Mouse (Mus musculus) cerebellum, adult (tissue): ENCODE data around the gene Mrpl24.

Source experiments
- ATAC-seq: cut with Nextera tagmentation; 2 replicates; pipeline ENCODE4 v1.9.2; 2017; ENCODE audit warnings: mild to moderate bottlenecking, moderate library complexity, mixed read lengths; ENCODE audit not compliant: insufficient number of reproducible peaks, low FRiP score, low TSS enrichment

The Mrpl24 gene

DNA sequence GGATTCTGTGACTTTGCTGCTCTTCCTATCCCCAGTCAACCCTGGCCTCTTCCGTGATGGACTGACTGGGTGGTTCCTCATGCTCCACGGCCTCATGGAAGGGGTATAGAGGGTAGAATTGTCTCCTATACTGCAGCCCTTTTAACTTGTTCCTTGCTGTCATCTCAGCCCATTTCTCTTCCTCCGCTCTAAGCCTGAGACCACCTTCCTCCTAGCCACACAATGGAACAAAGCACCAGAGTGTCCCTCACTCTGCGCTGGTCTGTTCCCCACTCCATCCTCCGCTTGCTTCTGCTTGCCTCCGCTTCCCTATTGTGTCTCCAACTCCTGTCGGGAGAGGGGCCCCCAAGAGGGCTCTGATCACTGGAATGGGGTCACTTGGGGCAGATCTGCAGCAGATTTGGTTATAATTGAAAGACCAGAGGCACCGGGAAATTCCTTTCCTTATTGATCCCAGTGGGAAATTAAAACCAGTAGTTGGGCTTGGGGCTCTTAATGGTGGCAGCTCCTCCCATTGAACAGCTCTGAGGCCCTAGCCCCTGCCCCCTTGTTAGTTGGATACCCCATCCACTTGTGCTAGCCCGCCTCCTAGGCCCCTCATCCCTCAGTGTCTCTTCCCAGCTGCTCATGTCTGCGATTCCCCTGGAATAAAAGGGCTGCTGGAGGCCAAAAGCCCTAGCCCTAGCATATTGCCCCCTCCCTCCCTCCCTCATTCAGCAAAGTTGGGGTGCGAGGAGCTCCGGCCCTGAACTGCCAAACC, 26.7 kb downstream of the Mrpl24 start:
- ATAC-seq: no peak

DNA sequence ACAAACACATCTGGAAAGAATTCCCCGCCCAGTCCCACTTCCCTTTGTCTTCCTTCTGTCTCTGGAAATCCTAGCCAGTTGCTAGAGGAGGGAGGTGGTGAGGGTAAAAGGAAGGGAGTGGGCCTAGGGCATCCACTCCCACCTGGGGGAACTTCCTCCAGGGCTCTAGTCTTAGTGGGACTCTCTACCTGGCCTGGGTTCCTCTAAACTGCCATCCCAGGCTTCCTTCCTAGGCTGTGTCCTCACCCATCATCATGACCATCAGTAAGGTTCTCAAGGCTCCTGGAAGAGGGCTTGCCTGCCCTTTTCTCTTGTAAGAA, 27.2 kb downstream of the Mrpl24 start:
- no peak for ATAC-seq

GRCm38 (mm10) chr3:87947056-87947810, 27.9 kb downstream of the Mrpl24 start:
- ATAC-seq: no peak

GRCm38 (mm10) chr3:87947811-87948199, 28.5 kb downstream of the Mrpl24 start:
- ATAC-seq: no peak

GRCm38 (mm10) chr3:87948378-87949265, 29.3 kb downstream of the Mrpl24 start, which contains the start of gene Crabp2:
TSS of gene Crabp2 (plus strand) at chr3:87948666.
- ATAC-seq: no peak

DNA sequence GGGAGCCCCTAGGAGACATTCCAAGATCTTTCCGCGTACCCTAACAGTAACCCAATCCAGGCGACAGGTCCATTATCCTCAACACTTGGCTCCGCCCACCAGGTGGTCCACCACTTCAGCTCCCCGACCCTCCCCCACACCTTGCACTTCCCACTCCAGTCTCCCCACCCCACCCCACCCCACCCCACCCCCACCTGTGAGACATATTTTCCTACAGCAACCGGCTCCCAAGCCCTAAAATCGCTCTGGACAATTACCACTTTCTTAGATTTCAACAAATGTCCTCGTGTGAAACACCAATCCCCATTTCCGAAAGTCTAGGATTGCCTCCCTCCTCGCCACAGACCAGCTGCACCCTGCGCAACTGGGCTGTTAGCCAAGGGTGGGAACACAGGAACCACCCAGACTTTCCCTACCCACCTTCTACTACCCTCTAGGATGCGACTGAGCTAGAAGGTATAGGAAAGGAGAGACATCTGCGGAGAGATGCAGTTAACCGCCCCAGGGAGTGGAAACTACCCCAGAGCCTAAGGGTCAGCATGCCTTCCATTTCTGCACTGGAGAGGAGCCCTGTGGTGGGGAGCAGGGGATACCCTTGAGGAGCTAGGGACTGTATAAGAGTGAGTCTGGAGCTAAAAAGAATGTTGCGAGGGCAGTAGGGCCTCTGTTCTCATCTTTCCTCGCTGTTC, 30.1 kb downstream of the Mrpl24 start:
- ATAC-seq: no peak

GRCm38 (mm10) chr3:87949955-87950515, 30.7 kb downstream of the Mrpl24 start:
- no peak for ATAC-seq

DNA sequence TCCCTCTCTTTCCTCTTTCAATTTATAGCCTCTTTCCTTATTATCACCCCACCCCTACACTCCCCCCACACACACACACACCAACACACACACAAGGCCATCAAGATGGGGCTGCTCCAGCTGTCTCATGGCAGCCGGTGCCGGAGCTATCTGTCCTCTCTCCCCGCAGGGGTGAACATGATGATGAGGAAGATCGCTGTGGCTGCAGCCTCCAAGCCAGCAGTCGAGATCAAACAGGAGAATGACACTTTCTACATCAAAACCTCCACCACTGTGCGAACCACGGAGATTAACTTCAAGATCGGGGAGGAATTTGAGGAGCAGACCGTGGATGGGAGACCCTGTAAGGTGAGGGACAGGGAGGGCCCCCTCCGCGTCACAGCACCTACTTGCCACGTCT, 32.6 kb downstream of the Mrpl24 start:
- no peak for ATAC-seq

DNA sequence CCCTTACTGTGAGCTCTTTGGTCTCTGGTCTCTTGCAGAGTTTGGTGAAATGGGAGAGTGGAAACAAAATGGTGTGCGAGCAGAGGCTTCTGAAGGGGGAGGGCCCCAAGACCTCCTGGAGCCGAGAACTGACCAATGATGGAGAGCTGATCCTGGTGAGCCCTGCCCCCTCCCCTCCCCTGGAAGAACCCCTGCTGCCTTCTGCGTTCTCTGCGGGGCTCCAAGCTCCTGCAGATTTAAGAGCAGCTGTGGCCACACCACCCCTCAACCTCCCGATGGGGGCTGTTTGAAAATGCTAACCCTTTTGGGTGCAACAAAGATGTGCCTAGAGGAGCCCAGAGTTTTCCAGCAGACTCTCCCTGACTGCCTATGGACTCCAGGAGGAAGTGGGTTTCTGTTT, 33.1 kb downstream of the Mrpl24 start:
- ATAC-seq: no peak

- ATAC-seq: no peak
Observed at GRCm38 (mm10) chr3:87958056-87958455, 38.8 kb downstream of the Mrpl24 start.

DNA sequence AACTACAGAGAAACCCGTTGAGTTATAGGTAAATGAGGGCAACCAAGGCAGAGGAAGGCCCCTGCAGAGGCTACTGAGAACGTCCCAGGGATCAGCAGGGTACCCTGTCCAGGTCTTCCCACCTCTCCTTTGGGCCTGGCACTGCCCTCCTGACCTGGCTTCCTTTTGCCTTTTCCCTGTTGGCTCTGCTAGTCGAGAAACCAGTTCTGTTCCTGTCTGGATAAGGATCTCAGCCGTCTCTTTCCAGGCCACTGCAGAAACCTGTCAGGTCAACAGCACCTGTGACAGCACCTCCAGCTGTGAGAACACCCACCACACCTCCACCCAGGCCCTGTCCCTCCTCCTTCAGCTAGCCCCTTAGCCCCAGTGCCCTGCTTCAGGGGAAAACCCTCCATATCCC, 39.2 kb downstream of the Mrpl24 start:
- no peak for ATAC-seq

DNA sequence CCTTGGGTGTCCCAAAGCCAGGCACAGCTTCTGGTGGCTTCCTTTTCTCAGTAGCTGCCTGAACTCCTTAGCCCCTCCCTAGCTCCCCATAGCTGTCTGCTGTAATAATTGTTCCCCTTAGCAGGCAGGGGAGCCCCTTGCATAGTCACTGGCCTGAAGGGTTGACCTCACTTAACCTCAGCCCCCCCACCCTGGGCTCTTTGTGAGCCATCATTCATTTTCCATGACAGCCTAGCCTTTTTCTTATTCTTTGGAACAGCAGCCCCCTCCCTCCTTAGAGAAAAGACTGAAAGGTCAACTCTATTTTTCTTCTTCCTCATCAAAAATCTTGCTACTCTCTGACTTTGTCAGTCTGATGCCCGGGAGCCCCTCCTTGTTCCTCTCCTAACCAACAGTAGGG, 39.7 kb downstream of the Mrpl24 start:
- no peak for ATAC-seq

- no peak for ATAC-seq
Observed at GRCm38 (mm10) chr3:87959371-87959770, 40.1 kb downstream of the Mrpl24 start.

- ATAC-seq: no peak
Observed at GRCm38 (mm10) chr3:87960191-87960585, 40.9 kb downstream of the Mrpl24 start.

DNA sequence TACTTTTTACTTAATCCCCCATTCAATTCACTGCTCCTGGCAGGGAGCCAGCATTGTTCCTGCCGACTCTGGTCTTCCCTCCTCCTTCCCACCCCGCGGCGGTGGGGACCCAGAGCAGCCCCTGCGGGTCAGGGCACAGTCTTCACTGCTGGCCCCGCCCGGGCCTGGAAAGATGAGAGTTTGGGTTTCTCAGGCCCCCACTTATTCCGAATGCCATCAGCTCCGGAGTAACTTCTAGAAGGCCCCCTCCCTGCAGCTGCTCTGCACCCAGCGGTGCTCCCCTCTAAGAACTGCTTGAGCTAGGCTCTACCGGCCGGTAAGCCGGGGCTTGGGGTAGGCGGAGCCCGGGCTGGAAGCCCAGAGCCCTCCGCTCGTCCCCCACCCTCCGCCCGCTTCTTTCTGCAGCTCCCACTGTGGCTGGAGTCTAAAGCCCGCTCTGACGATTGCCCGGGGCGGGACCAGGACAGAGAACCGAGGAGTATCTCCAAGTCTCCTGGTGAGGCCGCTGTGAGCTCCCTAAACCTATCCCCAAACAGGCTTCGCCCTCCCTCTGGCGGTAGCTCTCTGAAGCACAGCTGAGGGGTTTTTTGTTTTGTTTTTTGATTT, 41.4 kb downstream of the Mrpl24 start:
- peak; percentile 83 for ATAC-seq

DNA sequence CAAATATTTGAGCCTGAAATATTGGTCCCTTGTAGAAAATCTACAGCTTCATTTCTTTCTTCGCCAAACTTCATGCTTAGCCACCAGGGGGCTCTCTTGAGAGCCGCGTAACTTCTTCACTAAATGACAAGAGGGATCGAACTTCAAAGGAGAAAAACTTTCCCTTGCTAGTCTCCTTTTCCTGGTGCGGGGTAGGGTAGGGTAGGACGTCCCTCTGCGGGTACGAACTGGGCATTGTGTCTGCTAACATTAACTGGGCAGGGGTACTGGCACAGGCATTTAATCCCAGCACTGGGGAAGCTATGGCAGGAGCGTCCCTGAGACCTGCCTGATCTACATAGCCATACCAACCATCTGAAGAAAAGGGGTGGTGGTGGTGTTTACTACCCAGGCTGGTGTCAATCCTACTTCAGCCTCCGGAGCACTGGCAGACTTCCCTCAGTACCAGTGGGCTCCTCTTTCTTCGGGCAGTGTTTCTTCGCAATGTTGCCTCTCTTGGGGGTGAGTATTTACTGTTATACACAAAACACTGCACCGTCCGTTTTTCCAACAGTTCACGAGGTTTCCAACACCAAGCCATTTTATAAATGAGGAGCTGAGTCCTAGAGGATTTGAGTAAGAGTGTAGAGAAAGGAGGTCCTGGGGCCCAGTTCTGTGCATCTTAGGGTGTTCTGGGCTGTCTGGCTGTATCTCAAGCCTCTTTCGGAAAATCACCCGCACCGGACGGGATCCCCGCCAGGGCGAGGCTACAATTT, 51.1 kb downstream of the Mrpl24 start:
- no peak for ATAC-seq

GRCm38 (mm10) chr3:87970939-87971488, 51.7 kb downstream of the Mrpl24 start, which contains the start of gene Nes:
TSS of gene Nes (plus strand) at chr3:87971078.
- ATAC-seq: no peak; the same call in 1 of the 2 replicates

DNA sequence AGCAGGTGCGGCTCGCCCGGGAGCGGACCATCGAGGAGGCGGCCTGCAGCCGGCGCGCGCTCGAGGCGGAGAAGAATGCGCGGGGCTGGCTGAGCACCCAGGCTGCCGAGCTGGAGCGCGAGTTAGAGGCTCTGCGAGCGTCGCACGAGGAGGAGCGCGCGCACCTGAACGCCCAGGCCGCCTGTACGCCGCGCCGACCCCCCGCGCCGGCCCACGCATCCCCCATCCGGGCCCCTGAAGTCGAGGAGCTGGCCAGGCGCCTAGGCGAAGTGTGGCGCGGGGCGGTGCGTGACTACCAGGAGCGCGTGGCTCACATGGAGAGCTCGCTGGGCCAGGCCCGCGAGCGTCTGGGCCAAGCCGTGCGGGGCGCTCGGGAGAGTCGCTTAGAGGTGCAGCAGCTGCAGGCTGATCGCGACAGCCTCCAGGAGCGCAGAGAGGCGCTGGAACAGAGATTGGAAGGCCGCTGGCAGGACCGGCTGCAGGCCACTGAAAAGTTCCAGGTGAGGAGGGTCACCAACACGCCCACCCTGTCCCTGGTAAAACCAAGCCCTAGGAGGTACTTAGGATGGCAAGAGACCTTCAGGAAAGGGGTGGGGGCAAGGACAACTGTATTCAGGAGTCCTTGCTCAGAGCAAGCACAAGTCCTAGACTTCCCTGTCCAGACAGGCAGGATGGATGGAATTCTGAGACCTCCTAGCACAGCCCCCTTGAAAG, 52.3 kb downstream of the Mrpl24 start:
- ATAC-seq: no peak
